Mouse (Mus musculus) forebrain, embryonic 11.5 days (tissue): Measurements from ENCODE around the gene Otog. TPM values are rescaled to one million over a fixed set of nuclear protein-coding genes. Genes with fewer than 3 reads are reported as not detected.

Experiments used
- ATAC-seq: fragments of 200-750 bp; cut with Nextera tagmentation; replicated peaks from 2 replicates; pipeline ENCODE4 v1.8.0; 2017; ENCODE audit warnings: moderate TSS enrichment; ENCODE audit not compliant: low FRiP score
- DNase-seq: peaks from one replicate; pipeline ENCODE4 v3.0.0-alpha.2; 2017; ENCODE audit warnings: low spot score
- H3K27ac ChIP-seq: fragments of 300-500 bp; sonication (generic); 2 replicates; pipeline ENCODE4 v1.5.1; 2014; ENCODE audit warnings: low read depth, low read length
- H3K27me3 ChIP-seq: fragments of 300-500 bp; sonication (generic); 2 replicates; pipeline ENCODE4 v1.6.1; 2014; ENCODE audit warnings: mild to moderate bottlenecking, low read length, mixed read lengths; ENCODE audit not compliant: control insufficient read depth, insufficient read depth
- H3K36me3 ChIP-seq: fragments of 300-500 bp; sonication (generic); 2 replicates; pipeline ENCODE4 v1.6.1; 2014; ENCODE audit warnings: mild to moderate bottlenecking, low read length, moderate library complexity, mixed read lengths; ENCODE audit not compliant: control insufficient read depth, insufficient read depth
- H3K4me1 ChIP-seq: fragments of 300-500 bp; sonication (generic); replicated peaks from 2 replicates; pipeline ENCODE4 v1.6.1; 2014; ENCODE audit warnings: low read length, mixed read lengths; ENCODE audit not compliant: control insufficient read depth, insufficient read depth
- H3K4me2 ChIP-seq: fragments of 300-500 bp; sonication (generic); 2 replicates; pipeline ENCODE4 v1.6.1; 2014; ENCODE audit warnings: low read depth, mild to moderate bottlenecking, low read length, moderate library complexity, mixed read lengths; ENCODE audit not compliant: severe bottlenecking
- H3K4me3 ChIP-seq: fragments of 300-500 bp; sonication (generic); 2 replicates; pipeline ENCODE4 v1.5.1; 2014; ENCODE audit warnings: low read depth, low read length
- H3K9ac ChIP-seq: fragments of 300-500 bp; sonication (generic); 2 replicates; pipeline ENCODE4 v1.6.1; 2014; ENCODE audit warnings: low read length
- H3K9me3 ChIP-seq: fragments of 300-500 bp; sonication (generic); 2 replicates; pipeline ENCODE4 v1.6.1; 2016; ENCODE audit warnings: low read length, mixed read lengths; ENCODE audit not compliant: control insufficient read depth
- WGBS: fragments of 180-500 bp; shearing (Covaris S2); extraction: QIAGEN DNeasy Blood & Tissue Kit; methylation state at CpG from one replicate; pipeline ENCODE4 v1.1.7; 2014; 5-methylcytosine and 5-hydroxymethylcytosine counted together
- polyA plus RNA-seq: library from polyadenylated mRNA; unstranded; fragments of >200 nt; fragmentation: Nextera tagmentation; extraction: Ambion mirVana; gene quantifications from 2 replicates; pipeline ENCODE4 v1.2.1, GENCODE M21; 2014

The Otog gene
- 0.11 and 0.16 TPM in 2 replicates for polyA plus RNA-seq

DNA sequence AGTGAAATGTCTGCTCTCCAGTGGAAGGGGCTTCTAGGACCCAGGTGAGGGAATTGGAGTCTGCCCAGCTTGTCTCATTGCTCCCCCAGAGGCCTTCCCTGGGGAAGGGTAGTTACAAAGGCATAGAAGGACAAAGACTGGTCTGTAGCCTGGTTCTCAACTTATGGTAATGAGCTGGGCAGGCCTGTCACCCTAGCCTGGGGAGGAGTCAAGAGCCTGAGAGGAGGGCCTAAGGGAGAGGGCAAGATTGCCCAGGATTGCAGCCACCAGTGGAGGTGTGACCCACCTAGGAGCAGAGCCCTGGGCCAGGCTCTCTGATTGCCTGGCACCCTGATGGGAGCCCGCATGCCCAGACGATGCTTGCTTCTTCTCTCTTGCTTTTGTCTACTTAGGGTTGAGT is at the start of gene Otog:
Gene Otog, plus strand, starts transcription at position 292 of the 400 bp plus-strand sequence.
- no peak within 1 kb of the TSS for H3K27ac ChIP-seq
- no peaks in the 10 kb centered on the region for H3K4me1 ChIP-seq
- no peak within 1 kb of the TSS for H3K9ac ChIP-seq
- H3K27me3 ChIP-seq: no peaks in the 10 kb centered on the region
- no peak within 1 kb of the TSS for H3K4me3 ChIP-seq
- H3K9me3 ChIP-seq: no peaks in the 10 kb centered on the region
- 28% methylated on average over 2 of the region's 2 CpGs for WGBS
- DNase-seq: no peak
- ATAC-seq: no peak
- H3K36me3 ChIP-seq: no peaks in the 10 kb centered on the region
- no peak within 1 kb of the TSS for H3K4me2 ChIP-seq

- no peak for ATAC-seq
- H3K4me3 ChIP-seq: no peak overlapping the region
- DNase-seq: no peak
- no peak overlapping the region for H3K27ac ChIP-seq
- H3K27me3 ChIP-seq: no peaks in the 10 kb centered on the region
- no peaks in the 10 kb centered on the region for H3K9me3 ChIP-seq
- H3K36me3 ChIP-seq: no peaks in the 10 kb centered on the region
- H3K9ac ChIP-seq: no peak overlapping the region
- WGBS: 89% methylated on average over 5 of the region's 5 CpGs
- H3K4me2 ChIP-seq: no peak overlapping the region
- no peaks in the 10 kb centered on the region for H3K4me1 ChIP-seq
Measured at GRCm38 (mm10) chr7:46195356-46195755, 45.4 kb upstream of the Otog start.

DNA sequence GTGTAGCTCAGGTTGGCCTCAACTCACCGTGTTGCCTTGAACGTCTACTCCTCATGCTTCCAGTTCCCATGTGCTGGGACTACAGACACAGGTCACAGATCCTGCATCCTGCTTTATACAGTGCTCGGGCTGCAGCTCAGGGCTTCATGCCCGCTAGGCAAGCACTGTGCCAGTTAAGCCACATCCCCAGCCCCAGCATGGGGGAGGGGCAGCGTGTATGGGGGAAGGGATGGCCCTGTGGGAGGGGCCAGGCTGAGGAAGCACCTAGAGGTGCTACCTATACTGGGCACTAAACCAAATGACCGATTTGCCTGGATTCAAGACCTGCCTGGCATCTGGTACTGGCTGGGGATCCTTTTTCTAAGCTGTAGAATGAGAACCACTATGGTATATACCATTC is 40.8 kb upstream of the Otog start:
- Histone ChIP-seq H3K4me1 (peaks cover 3% of the 10 kb centered on the region; the same call in 1 of the 2 replicates), H3K9me3 (no peaks in the 10 kb centered on the region), H3K27me3 (no peaks in the 10 kb centered on the region), H3K9ac (no peak overlapping the region), H3K4me3 (no peak overlapping the region), H3K27ac (no peak overlapping the region), H3K36me3 (no peaks in the 10 kb centered on the region), H3K4me2 (no peak overlapping the region)
- ATAC-seq (no peak), DNase-seq (no peak)
- 69% methylated on average over 6 of the region's 6 CpGs for WGBS

GRCm38 (mm10) chr7:46201649-46202048 is 39.1 kb upstream of the Otog start:
- ATAC-seq (peak; percentile 75), DNase-seq (peak; percentile 75)
- WGBS: 12% methylated on average over 14 of the region's 14 CpGs
- Histone ChIP-seq H3K36me3 (no peaks in the 10 kb centered on the region), H3K27ac (no peak overlapping the region), H3K4me1 (peaks cover 3% of the 10 kb centered on the region; the same call in 1 of the 2 replicates), H3K4me3 (no peak overlapping the region), H3K9me3 (no peaks in the 10 kb centered on the region), H3K4me2 (peak overlapping the region; percentile 13; the same call in 1 of the 2 replicates), H3K9ac (peak overlapping the region; percentile 44; the same call in 1 of the 2 replicates), H3K27me3 (no peaks in the 10 kb centered on the region)

DNA sequence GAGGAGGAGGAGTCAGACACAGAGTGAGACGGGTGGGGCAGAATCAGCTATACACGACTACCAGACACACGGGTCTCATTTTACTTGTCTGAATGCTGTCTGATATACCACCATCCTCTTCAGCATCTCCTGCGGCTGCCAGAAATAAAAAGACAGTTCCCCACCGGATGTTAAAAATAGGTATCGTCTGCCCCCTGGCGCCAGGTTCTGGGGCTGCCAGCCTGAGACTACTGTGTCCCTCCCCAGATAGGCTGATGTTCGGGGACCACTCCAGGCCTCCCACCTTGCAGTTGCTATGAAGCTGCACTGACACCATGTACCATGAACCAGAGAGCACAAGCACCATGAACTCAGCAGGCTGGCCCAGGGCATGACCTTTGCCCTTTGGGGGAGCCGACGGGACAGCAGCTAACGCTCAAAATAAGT is 36.7 kb upstream of the Otog start:
- WGBS: 47% methylated on average over 11 of the region's 11 CpGs
- ATAC-seq: no peak

GRCm38 (mm10) chr7:46204775-46205174 is 36.0 kb upstream of the Otog start:
- Histone ChIP-seq H3K9ac (no peak overlapping the region), H3K27me3 (no peaks in the 10 kb centered on the region), H3K4me1 (peaks cover 3% of the 10 kb centered on the region; the same call in 1 of the 2 replicates), H3K4me3 (no peak overlapping the region), H3K36me3 (no peaks in the 10 kb centered on the region), H3K9me3 (no peaks in the 10 kb centered on the region), H3K27ac (no peak overlapping the region), H3K4me2 (no peak overlapping the region)
- ATAC-seq: no peak
- DNase-seq: no peak
- 72% methylated on average over 6 of the region's 6 CpGs for WGBS

More for the DNA sequence above, 36.7 kb upstream of the Otog start:
- Histone ChIP-seq H3K4me3 (no peak overlapping the region), H3K4me2 (no peak overlapping the region), H3K9ac (no peak overlapping the region), H3K36me3 (no peaks in the 10 kb centered on the region), H3K4me1 (peaks cover 3% of the 10 kb centered on the region; the same call in 1 of the 2 replicates), H3K27ac (no peak overlapping the region), H3K27me3 (no peaks in the 10 kb centered on the region), H3K9me3 (no peaks in the 10 kb centered on the region)
- peak; percentile 72 for DNase-seq

GRCm38 (mm10) chr7:46208131-46208530 is 32.7 kb upstream of the Otog start:
- no peak overlapping the region for H3K4me2 ChIP-seq
- H3K4me3 ChIP-seq: no peak overlapping the region
- no peaks in the 10 kb centered on the region for H3K4me1 ChIP-seq
- ATAC-seq (no peak), DNase-seq (no peak)
- no peak overlapping the region for H3K9ac ChIP-seq
- no peaks in the 10 kb centered on the region for H3K27me3 ChIP-seq
- no peaks in the 10 kb centered on the region for H3K36me3 ChIP-seq
- no peak overlapping the region for H3K27ac ChIP-seq
- 89% methylated on average over 8 of the region's 8 CpGs for WGBS
- H3K9me3 ChIP-seq: no peaks in the 10 kb centered on the region

DNA sequence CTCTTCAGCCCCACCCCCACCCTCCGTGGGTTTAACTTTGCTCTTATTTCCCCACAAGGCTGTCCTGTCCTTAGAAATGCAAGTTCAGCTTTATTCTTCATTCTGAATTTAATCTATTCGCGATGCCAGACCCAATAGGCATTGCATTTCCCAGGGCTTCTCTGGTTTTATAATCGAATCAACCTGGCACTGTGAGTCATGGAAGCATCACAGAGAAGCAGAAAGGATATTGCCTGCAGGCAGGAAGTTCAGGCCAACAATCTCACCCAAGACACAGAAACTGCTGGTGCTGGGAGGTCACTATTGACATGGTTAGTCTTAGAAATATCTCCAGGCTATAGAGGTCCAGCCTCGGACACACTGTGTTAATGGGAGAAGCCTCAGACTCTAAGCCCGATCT is 30.5 kb upstream of the Otog start:
- Histone ChIP-seq H3K9ac (no peak overlapping the region), H3K9me3 (no peaks in the 10 kb centered on the region), H3K27me3 (no peaks in the 10 kb centered on the region), H3K4me3 (no peak overlapping the region), H3K4me1 (no peaks in the 10 kb centered on the region), H3K27ac (no peak overlapping the region), H3K4me2 (no peak overlapping the region), H3K36me3 (no peaks in the 10 kb centered on the region)
- ATAC-seq (no peak), DNase-seq (no peak)
- 88% methylated on average over 6 of the region's 6 CpGs for WGBS

- Histone ChIP-seq H3K9me3 (no peaks in the 10 kb centered on the region), H3K4me1 (peaks cover 2% of the 10 kb centered on the region; the same call in 1 of the 2 replicates), H3K9ac (no peak overlapping the region), H3K27me3 (no peaks in the 10 kb centered on the region), H3K4me3 (no peak overlapping the region), H3K36me3 (no peaks in the 10 kb centered on the region), H3K4me2 (no peak overlapping the region), H3K27ac (no peak overlapping the region)
- no peak for DNase-seq
- WGBS: 63% methylated on average over 2 of the region's 2 CpGs
- ATAC-seq: no peak
Measured at GRCm38 (mm10) chr7:46216481-46216880, 24.3 kb upstream of the Otog start.
